Mouse (Mus musculus) G1E (cell line): ENCODE measurements around the gene Smox. TPM values are rescaled to one million over a fixed set of nuclear protein-coding genes. Genes with fewer than 3 reads are reported as not detected.

Source experiments
- ATAC-seq: 2 replicates; pipeline ENCODE4 v1.8.0; 2016; ENCODE audit warnings: mild to moderate bottlenecking; ENCODE audit not compliant: insufficient number of reproducible peaks, poor library complexity, low FRiP score, severe bottlenecking; ENCODE audit errors: extremely low read depth
- DNase-seq: peaks from one replicate; pipeline ENCODE4 v3.0.0; 2012; ENCODE audit warnings: low spot score
- H3K27me3 ChIP-seq: 2 replicates; pipeline ENCODE4 v1.6.1; 2012; ENCODE audit warnings: mild to moderate bottlenecking, low read length, inconsistent platforms; ENCODE audit not compliant: insufficient read depth
- H3K36me3 ChIP-seq: replicated peaks from 2 replicates; pipeline ENCODE3; 2012; ENCODE audit warnings: mild to moderate bottlenecking, inconsistent platforms
- H3K4me1 ChIP-seq: 2 replicates; pipeline ENCODE4 v1.6.1; 2012; ENCODE audit warnings: low read depth, low read length, inconsistent platforms, mixed read lengths; ENCODE audit not compliant: insufficient read depth
- H3K4me3 ChIP-seq: 2 replicates; pipeline ENCODE4 v1.5.1; 2012; ENCODE audit warnings: low read depth, mild to moderate bottlenecking, inconsistent platforms, low read length, moderate library complexity, mixed read lengths
- H3K9me3 ChIP-seq: replicated peaks from 2 replicates; pipeline ENCODE4 v1.6.1; 2012; ENCODE audit warnings: inconsistent platforms
- CTCF ChIP-seq: IDR thresholded peaks from 2 replicates; pipeline ENCODE4 v1.5.1; 2012; ENCODE audit warnings: low read depth, low read length, inconsistent platforms, mixed read lengths
- GATA1 ChIP-seq: IDR thresholded peaks from 2 replicates; pipeline ENCODE4 v1.6.1; 2012; ENCODE audit warnings: borderline replicate concordance, low read length, inconsistent platforms, mixed read lengths
- GATA2 ChIP-seq: IDR thresholded peaks from 2 replicates; pipeline ENCODE4 v1.6.1; 2012; ENCODE audit warnings: low read depth, low read length, inconsistent platforms, borderline replicate concordance
- POLR2AphosphoS5 ChIP-seq: IDR thresholded peaks from 2 replicates; pipeline ENCODE4 v1.6.1; 2012; ENCODE audit warnings: low read depth, low read length, inconsistent platforms; ENCODE audit not compliant: insufficient replicate concordance
- TAL1 ChIP-seq: conservative IDR thresholded peaks from 2 replicates; pipeline ENCODE4 v1.6.1; 2012; ENCODE audit warnings: low read depth, low read length, inconsistent platforms, mixed read lengths
- polyA plus RNA-seq: library from polyadenylated mRNA; stranded (reverse); fragments of >175 nt; gene quantifications from 2 replicates; pipeline ENCODE4 v1.2.3, GENCODE M21; 2012
- total RNA-seq, 2 experiments: library from RNA; stranded (forward) in 1 of 2; stranded (reverse) in 1 of 2; fragments of 200-1000 nt in 1 of 2; fragments of >200 nt in 1 of 2; fragmentation: Nextera tagmentation in 1 of 2; gene quantifications; 2 replicates each; pipeline ENCODE4 v1.2.3; 2014 to 2017

Gene Smox
- total and polyA plus RNA-seq, 3 experiments, result 0.05 to 3.3 (median 0.05) TPM

DNA sequence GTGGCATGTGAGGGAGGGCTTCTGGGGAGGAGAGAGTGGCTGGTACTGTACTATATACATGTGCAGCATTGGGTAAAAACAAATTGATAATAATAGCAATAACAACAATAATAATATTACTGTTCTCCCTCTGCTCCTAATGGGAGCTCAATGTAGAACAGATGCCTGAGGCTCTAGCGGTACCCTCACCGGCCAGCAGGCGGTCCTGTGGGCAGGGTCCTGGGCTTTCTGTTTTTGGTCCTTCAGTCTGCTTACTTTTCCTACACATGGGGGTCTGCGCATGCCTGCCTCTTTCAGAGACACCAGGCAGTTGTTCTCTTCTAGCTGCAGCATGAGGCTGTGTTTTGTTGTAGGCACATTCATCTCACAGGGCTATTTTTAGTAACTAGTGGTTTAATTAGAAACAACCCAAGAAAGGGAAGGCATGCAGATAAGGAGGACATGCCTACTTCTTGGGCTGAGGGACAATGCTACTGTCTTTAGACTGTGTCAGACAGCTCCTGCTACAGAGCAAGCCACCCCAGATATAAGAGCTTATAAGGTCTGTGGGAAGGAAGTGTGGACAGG lies 22.8 kb downstream of the Smox start:
- no peaks in the 10 kb centered on the region for H3K9me3 ChIP-seq
- TF ChIP-seq GATA2, result no peak
- no peaks in the 10 kb centered on the region for H3K36me3 ChIP-seq
- H3K4me3 ChIP-seq, result no peak overlapping the region
- peaks cover 10% of the 10 kb centered on the region; the same call in 1 of the 2 replicates for H3K27me3 ChIP-seq
- ATAC-seq (no peak), DNase-seq (no peak)
- H3K4me1 ChIP-seq, result 0 out of 2 replicates have a peak, but pooled peaks cover 5% of the 10 kb centered on the region

DNA sequence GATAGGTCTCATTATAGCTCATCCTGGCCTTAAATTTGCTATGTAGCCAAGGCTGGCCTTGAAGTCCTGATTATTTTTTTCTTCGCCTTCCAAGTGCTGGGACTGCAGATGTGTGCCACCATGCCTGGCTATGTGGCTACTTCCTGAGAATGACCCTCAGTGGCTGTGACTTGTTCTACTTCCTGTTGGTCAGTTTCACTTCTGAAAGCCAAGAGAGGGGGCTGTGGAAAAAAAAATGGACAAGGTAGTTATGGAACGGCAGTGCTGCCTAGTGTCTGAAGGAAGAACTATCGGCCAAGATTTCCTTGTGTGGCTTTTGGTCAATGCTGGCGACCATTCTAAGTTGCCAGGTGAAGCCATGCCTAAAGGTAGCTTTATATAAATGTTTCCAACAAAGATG lies 26.3 kb downstream of the Smox start:
- Histone ChIP-seq H3K4me1 (0 out of 2 replicates have a peak, but pooled peaks cover 2% of the 10 kb centered on the region), H3K9me3 (no peaks in the 10 kb centered on the region), H3K27me3 (peaks cover 7% of the 10 kb centered on the region; the same call in 1 of the 2 replicates), H3K4me3 (no peak overlapping the region), H3K36me3 (no peaks in the 10 kb centered on the region)
- TF ChIP-seq CTCF, result no peak
- no peak for TF ChIP-seq GATA1
- TF ChIP-seq TAL1, result no peak
- no peak for TF ChIP-seq POLR2AphosphoS5
- TF ChIP-seq GATA2, result no peak
- ATAC-seq, result no peak
- DNase-seq, result no peak

DNA sequence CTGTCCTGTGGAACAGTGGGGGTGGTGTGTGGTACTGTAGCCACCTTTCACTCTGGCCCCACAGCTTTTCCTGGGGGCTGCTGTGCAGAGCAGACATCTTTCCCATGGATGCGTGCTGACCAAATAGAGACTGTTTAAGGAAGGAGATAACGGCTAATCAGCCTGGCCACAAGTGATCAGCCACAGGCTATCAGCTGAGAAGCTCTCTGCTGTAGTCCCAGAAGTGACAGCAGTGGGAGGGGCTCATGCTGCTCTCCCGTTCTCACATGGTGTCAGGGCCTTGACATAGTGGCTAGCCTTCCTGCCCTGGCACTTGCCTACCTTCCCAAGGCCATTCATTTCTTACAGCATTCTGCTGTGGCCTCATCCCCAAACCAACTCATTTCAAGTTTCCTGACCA lies 27.5 kb downstream of the Smox start:
- Histone ChIP-seq H3K36me3 (no peaks in the 10 kb centered on the region), H3K4me1 (0 out of 2 replicates have a peak, but pooled peaks cover 2% of the 10 kb centered on the region), H3K9me3 (no peaks in the 10 kb centered on the region), H3K27me3 (peaks cover 7% of the 10 kb centered on the region; the same call in 1 of the 2 replicates), H3K4me3 (no peak overlapping the region)
- DNase-seq, result no peak
- peak; percentile 22; the same call in 1 of the 2 replicates for ATAC-seq
- no peak for TF ChIP-seq GATA2
- TF ChIP-seq GATA1, result no peak
- no peak for TF ChIP-seq POLR2AphosphoS5
- TF ChIP-seq TAL1, result no peak
- no peak for TF ChIP-seq CTCF

DNA sequence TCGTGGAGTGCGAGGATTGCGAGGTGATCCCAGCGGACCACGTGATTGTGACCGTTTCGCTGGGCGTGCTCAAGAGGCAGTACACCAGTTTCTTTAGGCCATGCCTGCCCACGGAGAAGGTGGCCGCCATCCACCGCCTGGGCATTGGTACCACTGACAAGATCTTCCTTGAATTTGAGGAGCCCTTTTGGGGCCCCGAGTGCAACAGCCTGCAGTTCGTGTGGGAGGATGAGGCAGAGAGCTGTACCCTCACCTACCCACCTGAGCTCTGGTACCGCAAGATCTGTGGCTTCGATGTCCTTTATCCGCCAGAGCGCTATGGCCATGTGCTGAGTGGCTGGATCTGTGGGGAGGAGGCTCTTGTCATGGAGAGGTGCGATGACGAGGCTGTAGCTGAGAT lies 29.4 kb downstream of the Smox start:
- TF ChIP-seq POLR2AphosphoS5 (no peak), GATA1 (no peak), TAL1 (no peak), GATA2 (no peak), CTCF (no peak)
- DNase-seq, result no peak
- Histone ChIP-seq H3K4me1 (0 out of 2 replicates have a peak, but pooled peaks cover 2% of the 10 kb centered on the region), H3K9me3 (no peaks in the 10 kb centered on the region), H3K36me3 (no peaks in the 10 kb centered on the region), H3K4me3 (no peak overlapping the region), H3K27me3 (peaks cover 7% of the 10 kb centered on the region; the same call in 1 of the 2 replicates)
- ATAC-seq, result no peak

DNA sequence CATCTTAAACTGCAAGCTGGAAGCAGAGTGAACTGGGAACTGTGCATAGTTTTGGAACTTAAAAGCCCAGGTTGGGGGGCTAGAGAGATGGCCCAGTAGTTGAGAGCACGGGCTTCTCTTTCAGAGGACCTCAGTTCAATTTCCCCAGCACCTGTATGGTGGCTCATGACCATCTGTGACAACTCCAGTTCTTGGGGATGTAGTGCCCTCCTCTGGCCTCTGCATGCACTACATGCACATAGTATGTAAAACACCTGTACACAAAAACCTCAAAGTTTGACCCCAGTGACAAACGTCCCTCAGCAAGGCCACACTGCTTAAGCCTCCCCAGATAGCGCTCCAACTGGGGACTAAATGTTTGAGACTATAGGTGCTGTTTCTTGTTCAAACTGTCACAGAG lies 35.8 kb downstream of the Smox start:
- no peak for ATAC-seq
- TF ChIP-seq POLR2AphosphoS5, result no peak
- TF ChIP-seq GATA2, result no peak
- TF ChIP-seq CTCF, result no peak
- TF ChIP-seq TAL1, result no peak
- TF ChIP-seq GATA1, result no peak
- Histone ChIP-seq H3K4me1 (no peaks in the 10 kb centered on the region), H3K9me3 (no peaks in the 10 kb centered on the region), H3K36me3 (no peaks in the 10 kb centered on the region), H3K27me3 (peaks cover 2% of the 10 kb centered on the region; the same call in 1 of the 2 replicates), H3K4me3 (no peak overlapping the region)
- no peak for DNase-seq

DNA sequence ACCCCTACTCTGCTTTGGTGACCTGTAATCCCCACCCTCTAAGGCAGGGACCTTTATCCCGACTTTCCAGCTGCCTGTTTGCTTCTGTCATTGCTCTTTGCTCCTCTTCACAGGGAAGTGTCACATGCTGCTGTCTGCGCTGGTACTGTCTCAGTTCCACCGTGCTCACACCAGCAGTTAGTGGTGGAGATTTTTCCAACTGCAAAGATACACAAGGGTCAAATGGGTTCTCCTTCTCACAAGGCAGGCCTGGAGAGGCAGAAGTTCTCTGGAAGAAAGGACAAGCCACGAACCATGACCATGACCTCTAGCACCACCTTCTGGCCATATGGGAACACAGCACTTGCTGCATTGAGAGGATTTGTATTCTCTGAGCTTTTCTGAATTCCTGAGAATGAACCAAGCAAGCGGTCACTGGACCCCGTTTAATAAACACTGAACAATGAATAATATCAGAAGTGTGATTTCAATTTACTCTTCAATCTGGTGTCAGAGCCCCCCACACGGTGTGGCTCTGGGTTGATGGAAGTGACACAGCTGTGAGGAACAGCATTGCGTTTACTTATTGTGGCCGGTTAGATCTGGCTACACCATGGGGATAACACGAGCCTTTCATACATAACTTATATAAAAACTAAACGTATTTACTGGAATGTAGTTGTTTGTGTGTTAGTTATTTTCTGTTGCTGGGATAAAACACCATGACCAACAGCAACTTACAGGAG lies 38.8 kb downstream of the Smox start:
- no peak for TF ChIP-seq TAL1
- TF ChIP-seq GATA2, result no peak
- no peak for TF ChIP-seq GATA1
- TF ChIP-seq POLR2AphosphoS5, result no peak
- TF ChIP-seq CTCF, result peak; percentile 76
- Histone ChIP-seq H3K36me3 (no peaks in the 10 kb centered on the region), H3K4me3 (no peak overlapping the region), H3K27me3 (peaks cover 5% of the 10 kb centered on the region; the same call in 1 of the 2 replicates), H3K9me3 (no peaks in the 10 kb centered on the region), H3K4me1 (no peaks in the 10 kb centered on the region)
- ATAC-seq, result no peak
- DNase-seq, result peak; percentile 30
